Mouse (Mus musculus): ENCODE data around the gene Vmn1r4.

The Vmn1r4 gene

GRCm38 (mm10) chr6:56923726-56924707 is at the start of gene Vmn1r4, which contains the start of gene Nt5c3:
Gene Vmn1r4, plus strand, starts transcription at chr6:56924015.
Gene Nt5c3, minus strand, starts transcription at chr6:56923932.
- DNase-seq (ENCODE audit: low spot score in 2 of 2), result peak; percentile 84 to 91

- DNase-seq (ENCODE audit: low spot score in 2 of 2), result no peak
These were observed 46.9 kb upstream of the Vmn1r4 start for GRCm38 (mm10) chr6:56876870-56877269.

GRCm38 (mm10) chr6:56877985-56878384 is 45.8 kb upstream of the Vmn1r4 start:
- DNase-seq (ENCODE audit: low spot score in 2 of 2), result no peak

GRCm38 (mm10) chr6:56879352-56879955 is 44.4 kb upstream of the Vmn1r4 start:
- DNase-seq (ENCODE audit: low spot score in 2 of 2), result no peak

- no peak for DNase-seq (ENCODE audit: low spot score in 2 of 2)
These were observed 35.3 kb upstream of the Vmn1r4 start for GRCm38 (mm10) chr6:56888561-56888960.

- no peak for DNase-seq (ENCODE audit: low spot score in 2 of 2)
These were observed 33.1 kb upstream of the Vmn1r4 start for GRCm38 (mm10) chr6:56890762-56891161.

- no peak for DNase-seq (ENCODE audit: low spot score in 2 of 2)
These were observed 24.2 kb upstream of the Vmn1r4 start for GRCm38 (mm10) chr6:56899601-56900000.

- no peak for DNase-seq (ENCODE audit: low spot score in 2 of 2)
These were observed 22.5 kb upstream of the Vmn1r4 start for GRCm38 (mm10) chr6:56901336-56901735.

GRCm38 (mm10) chr6:56901824-56902386 is 21.9 kb upstream of the Vmn1r4 start:
- DNase-seq (ENCODE audit: low spot score in 2 of 2), result peak; percentile 62 to 80

- DNase-seq (ENCODE audit: low spot score in 2 of 2), result no peak
These were observed 21.0 kb upstream of the Vmn1r4 start for GRCm38 (mm10) chr6:56902606-56903520.

- no peak for DNase-seq (ENCODE audit: low spot score in 2 of 2)
These were observed 20.0 kb upstream of the Vmn1r4 start for GRCm38 (mm10) chr6:56903831-56904230.

GRCm38 (mm10) chr6:56904330-56904729 is 19.5 kb upstream of the Vmn1r4 start:
- DNase-seq (ENCODE audit: low spot score in 2 of 2), result no peak

- no peak for DNase-seq (ENCODE audit: low spot score in 2 of 2)
These were observed 18.8 kb upstream of the Vmn1r4 start for GRCm38 (mm10) chr6:56904982-56905381.

- DNase-seq (ENCODE audit: low spot score in 2 of 2), result no peak
These were observed 18.3 kb upstream of the Vmn1r4 start for GRCm38 (mm10) chr6:56905486-56905885.

- no peak for DNase-seq (ENCODE audit: low spot score in 2 of 2)
These were observed 17.5 kb upstream of the Vmn1r4 start for GRCm38 (mm10) chr6:56906121-56906846.

GRCm38 (mm10) chr6:56907973-56908372 is 15.8 kb upstream of the Vmn1r4 start:
- no peak for DNase-seq (ENCODE audit: low spot score in 2 of 2)

GRCm38 (mm10) chr6:56908397-56908796 is 15.4 kb upstream of the Vmn1r4 start:
- DNase-seq (ENCODE audit: low spot score in 2 of 2), result no peak

GRCm38 (mm10) chr6:56908912-56909311 is 14.9 kb upstream of the Vmn1r4 start:
- DNase-seq (ENCODE audit: low spot score in 2 of 2), result peak in 1 of 2 experiments; percentile 43

GRCm38 (mm10) chr6:56910910-56911309 is 12.9 kb upstream of the Vmn1r4 start:
- no peak for DNase-seq (ENCODE audit: low spot score in 2 of 2)

GRCm38 (mm10) chr6:56913092-56913858 is 10.5 kb upstream of the Vmn1r4 start:
- DNase-seq (ENCODE audit: low spot score in 2 of 2), result no peak

Data from urinary bladder, adult 18-20 months (tissue).